Mouse (Mus musculus) heart, embryonic 13.5 days (tissue): ENCODE measurements around the gene Ddr1. TPM values are rescaled to one million over a fixed set of nuclear protein-coding genes. Genes with fewer than 3 reads are reported as not detected.

Experiments
- ATAC-seq: fragments of 200-750 bp; cut with Nextera tagmentation; 2 replicates; pipeline ENCODE4 v1.8.0; 2017; ENCODE audit warnings: moderate TSS enrichment; ENCODE audit not compliant: insufficient number of reproducible peaks, low FRiP score, low TSS enrichment; ENCODE audit errors: extremely low read depth
- H3K27ac ChIP-seq: fragments of 300-500 bp; sonication (generic); replicated peaks from 2 replicates; pipeline ENCODE4 v1.5.1; 2015; ENCODE audit warnings: moderate library complexity, mild to moderate bottlenecking, inconsistent platforms
- H3K27me3 ChIP-seq: fragments of 300-500 bp; sonication (generic); replicated peaks from 2 replicates; pipeline ENCODE4 v1.6.1; 2015; ENCODE audit warnings: mild to moderate bottlenecking, inconsistent platforms
- H3K36me3 ChIP-seq: fragments of 300-500 bp; sonication (generic); 2 replicates; pipeline ENCODE4 v1.6.1; 2015; ENCODE audit warnings: mild to moderate bottlenecking, inconsistent platforms
- H3K4me1 ChIP-seq: fragments of 300-500 bp; sonication (generic); 2 replicates; pipeline ENCODE4 v1.6.1; 2015; ENCODE audit warnings: inconsistent platforms
- H3K4me2 ChIP-seq: fragments of 300-500 bp; sonication (generic); 2 replicates; pipeline ENCODE4 v1.6.1; 2015; ENCODE audit warnings: inconsistent platforms, mild to moderate bottlenecking, moderate library complexity
- H3K4me3 ChIP-seq: fragments of 300-500 bp; sonication (generic); 2 replicates; pipeline ENCODE4 v1.5.1; 2015; ENCODE audit warnings: moderate library complexity, mild to moderate bottlenecking, inconsistent platforms
- H3K9ac ChIP-seq: fragments of 300-500 bp; sonication (generic); 2 replicates; pipeline ENCODE4 v1.6.1; 2015; ENCODE audit warnings: inconsistent platforms, mild to moderate bottlenecking, moderate library complexity
- H3K9me3 ChIP-seq: fragments of 300-500 bp; sonication (generic); 2 replicates; pipeline ENCODE4 v1.6.1; 2016; ENCODE audit warnings: inconsistent platforms
- WGBS: fragments of 180-500 bp; shearing (Covaris S2); methylation state at CpG from one replicate; pipeline ENCODE4 v1.1.7; 2015; ENCODE audit warnings: mixed read lengths; 5-methylcytosine and 5-hydroxymethylcytosine counted together
- polyA plus RNA-seq: library from polyadenylated mRNA; unstranded; fragments of >200 nt; fragmentation: Nextera tagmentation; extraction: Ambion mirVana; gene quantifications from 2 replicates; pipeline ENCODE4 v1.2.1, GENCODE M21; 2015

The Ddr1 gene
- polyA plus RNA-seq, 1 experiment from 2014 or later, result 122 TPM

DNA sequence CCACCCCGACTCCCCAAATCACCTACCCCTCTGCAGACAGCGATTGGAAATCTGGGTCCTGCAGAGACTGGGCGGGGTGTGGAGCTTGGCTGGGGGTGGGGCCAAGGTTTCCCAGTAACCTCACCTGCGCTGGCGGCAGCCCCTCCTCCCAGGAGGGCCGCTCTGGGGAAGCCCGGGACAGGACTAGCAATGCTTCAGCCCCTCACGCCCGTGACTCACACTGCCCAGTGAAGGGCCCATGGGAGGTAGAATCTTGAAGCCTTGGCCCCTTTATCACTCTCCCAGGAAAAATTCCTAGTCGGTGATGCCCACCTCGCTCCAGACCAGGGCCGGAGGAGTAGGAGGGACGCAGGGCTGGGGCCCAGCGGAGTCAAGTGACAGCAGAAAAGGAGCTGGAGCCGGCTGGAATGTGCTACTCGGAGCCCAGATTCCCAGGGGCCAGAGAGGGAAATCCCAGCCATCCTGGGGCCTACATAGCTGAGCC, 2.4 kb downstream of the Ddr1 start:
- H3K36me3 ChIP-seq, result peaks cover 6% of the 10 kb centered on the region
- H3K4me3 ChIP-seq, result peak overlapping the region; percentile 84
- peak; percentile 11; the same call in 1 of the 2 replicates for ATAC-seq
- H3K4me2 ChIP-seq, result peak overlapping the region; percentile 81
- peak overlapping the region; percentile 96 for H3K9ac ChIP-seq
- peaks cover 71% of the 10 kb centered on the region for H3K4me1 ChIP-seq
- H3K9me3 ChIP-seq, result no peaks in the 10 kb centered on the region
- WGBS, result 3% methylated on average over 16 of the region's 16 CpGs
- peaks cover 10% of the 10 kb centered on the region; the same call in 1 of the 2 replicates for H3K27me3 ChIP-seq
- H3K27ac ChIP-seq, result peak overlapping the region; percentile 99

DNA sequence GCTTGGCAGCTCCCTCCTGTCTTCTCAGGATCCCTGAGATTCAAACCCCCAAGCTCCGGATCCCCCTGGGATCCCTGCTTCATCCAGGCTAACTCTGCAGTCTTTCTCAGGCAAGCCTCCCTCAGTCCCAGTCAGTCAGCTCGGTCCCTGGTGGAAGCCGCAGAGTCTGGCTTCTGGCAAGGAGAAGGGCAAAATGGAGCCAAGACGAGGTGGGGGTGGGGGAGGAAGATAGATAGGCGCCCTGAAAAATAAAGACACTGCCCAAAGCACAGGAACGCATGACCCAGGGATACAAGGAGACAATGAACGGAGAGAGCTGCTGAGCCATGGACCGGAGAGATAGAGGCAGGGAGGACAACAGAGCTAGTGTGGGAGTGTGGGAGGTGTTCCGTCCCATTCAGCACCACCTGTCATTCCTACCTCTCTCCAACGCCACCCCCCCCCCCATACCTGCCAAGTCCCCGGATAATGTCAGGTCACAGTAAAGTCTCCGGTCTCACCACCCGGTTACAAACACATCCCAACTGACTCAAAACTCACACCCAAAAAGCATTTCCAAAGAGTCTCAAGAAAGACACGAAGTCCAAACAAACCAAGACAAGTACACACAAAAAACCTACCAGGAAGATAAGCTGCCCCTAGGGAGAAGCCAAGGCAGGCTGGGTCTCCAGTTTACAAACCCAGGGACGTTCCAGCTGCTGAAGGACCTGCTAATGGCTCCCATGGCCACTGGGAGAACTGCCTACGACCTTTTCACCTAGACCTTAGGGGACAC, 3.0 kb downstream of the Ddr1 start:
- H3K36me3 ChIP-seq, result peaks cover 6% of the 10 kb centered on the region
- no peaks in the 10 kb centered on the region for H3K9me3 ChIP-seq
- peaks cover 76% of the 10 kb centered on the region for H3K4me1 ChIP-seq
- peak overlapping the region; percentile 84 for H3K4me3 ChIP-seq
- ATAC-seq, result no peak
- H3K27ac ChIP-seq, result peak overlapping the region; percentile 99
- peaks cover 10% of the 10 kb centered on the region; the same call in 1 of the 2 replicates for H3K27me3 ChIP-seq
- H3K4me2 ChIP-seq, result peak overlapping the region; percentile 81
- WGBS, result under 1% methylated on average over 16 of the region's 16 CpGs
- peak overlapping the region; percentile 96 for H3K9ac ChIP-seq

DNA sequence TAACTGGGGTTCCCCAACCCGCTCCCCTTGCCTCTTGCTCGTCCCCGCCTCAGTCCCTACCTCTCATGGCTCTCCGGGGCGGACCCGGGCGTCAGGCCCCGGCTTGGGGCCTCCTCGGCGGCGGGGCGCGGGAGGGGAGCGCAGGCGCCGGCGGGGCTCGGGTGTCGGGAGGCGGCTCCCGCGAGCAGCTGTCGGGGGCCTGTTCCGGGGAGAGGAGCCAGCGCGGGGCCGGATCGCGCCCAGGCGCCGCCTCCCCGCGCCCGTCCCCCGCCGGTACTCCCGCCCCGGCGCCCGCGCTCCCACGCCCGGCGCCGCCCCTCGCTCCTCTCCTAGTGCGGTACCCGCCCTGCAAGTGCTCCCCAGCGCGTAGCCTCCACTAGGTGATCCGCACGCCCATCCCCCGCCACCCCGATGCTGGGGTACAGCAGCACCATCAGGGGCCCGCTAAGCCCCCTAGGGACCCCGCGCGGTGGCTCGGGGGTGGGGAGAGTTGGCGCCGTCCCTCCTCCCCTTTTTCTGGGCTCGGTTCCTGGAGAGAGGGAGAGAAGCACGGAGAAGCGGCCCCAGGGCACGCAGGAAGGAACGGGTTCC, 4.0 kb downstream of the Ddr1 start:
- peak; percentile 44 for ATAC-seq
- peak overlapping the region; percentile 99 for H3K27ac ChIP-seq
- peak overlapping the region; percentile 81 for H3K4me2 ChIP-seq
- H3K27me3 ChIP-seq, result peaks cover 10% of the 10 kb centered on the region; the same call in 1 of the 2 replicates
- peaks cover 13% of the 10 kb centered on the region for H3K36me3 ChIP-seq
- H3K4me1 ChIP-seq, result peaks cover 68% of the 10 kb centered on the region
- H3K9ac ChIP-seq, result peak overlapping the region; percentile 96
- under 1% methylated on average over 57 of the region's 66 CpGs for WGBS
- H3K9me3 ChIP-seq, result no peaks in the 10 kb centered on the region
- peak overlapping the region; percentile 84 for H3K4me3 ChIP-seq

DNA sequence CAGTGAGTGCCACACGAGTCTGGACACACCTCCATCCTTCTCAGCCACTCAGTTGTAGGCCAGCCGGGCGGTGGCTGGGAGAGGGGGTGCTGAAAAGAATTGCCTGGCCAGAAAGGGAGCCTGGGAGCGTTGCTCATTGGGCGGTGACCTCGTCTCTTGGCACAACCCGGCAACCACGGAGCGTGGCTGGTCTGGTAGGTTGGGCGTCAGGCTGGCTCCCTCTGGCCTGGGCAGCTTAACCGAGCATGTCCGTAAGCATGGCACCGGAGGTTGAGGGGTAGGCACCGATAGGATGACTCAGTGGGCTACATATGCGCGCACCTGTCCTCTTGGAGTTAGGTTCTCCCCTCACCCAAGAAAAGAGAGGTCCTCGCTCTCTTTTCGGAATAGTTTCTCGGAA, 4.5 kb downstream of the Ddr1 start:
- Histone ChIP-seq H3K4me3 (peak overlapping the region; percentile 84), H3K4me1 (peaks cover 62% of the 10 kb centered on the region), H3K27ac (peak overlapping the region; percentile 99), H3K36me3 (peaks cover 19% of the 10 kb centered on the region), H3K27me3 (peaks cover 10% of the 10 kb centered on the region; the same call in 1 of the 2 replicates), H3K9ac (peak overlapping the region; percentile 96), H3K4me2 (peak overlapping the region; percentile 81), H3K9me3 (no peaks in the 10 kb centered on the region)
- no peak; the same call in 1 of the 2 replicates for ATAC-seq
- 2% methylated on average over 19 of the region's 19 CpGs for WGBS

- Histone ChIP-seq H3K9ac (peak overlapping the region; percentile 82), H3K9me3 (no peaks in the 10 kb centered on the region), H3K4me3 (peak overlapping the region; percentile 84), H3K4me2 (peak overlapping the region; percentile 81), H3K27me3 (peaks cover 10% of the 10 kb centered on the region; the same call in 1 of the 2 replicates), H3K4me1 (peaks cover 48% of the 10 kb centered on the region), H3K27ac (peak overlapping the region; percentile 99), H3K36me3 (peaks cover 27% of the 10 kb centered on the region)
- no peak for ATAC-seq
- WGBS, result 16% methylated on average over 5 of the region's 5 CpGs
These were observed 5.9 kb downstream of the Ddr1 start for GRCm38 (mm10) chr17:35698501-35698883.

DNA sequence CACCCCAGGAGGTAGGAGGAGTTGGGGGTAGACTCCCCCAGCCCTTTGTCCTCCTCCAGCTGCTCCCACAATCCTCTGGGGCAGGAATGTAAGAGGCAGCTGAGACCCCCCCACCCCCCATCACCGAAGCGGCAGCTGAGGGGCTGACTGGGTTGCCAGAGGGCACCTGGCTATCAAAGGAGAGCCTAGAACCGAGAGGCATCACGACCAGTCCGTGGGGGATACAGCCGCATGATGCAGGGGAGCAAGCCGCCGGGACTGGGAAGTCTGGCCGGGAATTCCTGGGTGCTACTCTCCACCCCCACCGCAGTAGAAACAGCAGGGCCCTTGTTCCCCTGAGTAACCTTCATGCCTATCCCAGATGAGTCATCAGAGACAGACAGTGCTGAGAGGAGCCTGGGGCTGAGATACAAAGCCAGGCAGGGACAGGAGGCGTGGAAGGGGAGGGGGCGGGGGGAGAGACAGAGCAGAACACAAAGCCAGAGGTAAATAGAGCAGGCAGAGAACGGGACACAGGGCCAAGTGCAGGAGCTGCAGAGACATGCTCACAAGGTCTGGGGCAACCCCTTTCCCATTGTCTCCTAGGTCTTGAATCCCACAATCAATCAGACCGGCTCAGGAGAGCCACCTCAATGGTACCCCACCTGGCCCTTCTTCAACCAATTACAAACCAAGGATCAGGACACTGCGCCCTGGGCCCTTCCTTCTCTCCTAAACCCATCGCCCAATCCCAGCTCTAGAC, 6.5 kb downstream of the Ddr1 start:
- Histone ChIP-seq H3K36me3 (peaks cover 32% of the 10 kb centered on the region), H3K9me3 (no peaks in the 10 kb centered on the region), H3K4me3 (peak overlapping the region; percentile 84), H3K9ac (peak overlapping the region; percentile 82), H3K4me1 (peaks cover 45% of the 10 kb centered on the region), H3K27me3 (peaks cover 10% of the 10 kb centered on the region; the same call in 1 of the 2 replicates), H3K4me2 (peak overlapping the region; percentile 81), H3K27ac (peak overlapping the region; percentile 99)
- peak; percentile 38 for ATAC-seq
- WGBS, result 5% methylated on average over 16 of the region's 16 CpGs

- Histone ChIP-seq H3K27me3 (peaks cover 10% of the 10 kb centered on the region; the same call in 1 of the 2 replicates), H3K4me1 (peaks cover 40% of the 10 kb centered on the region), H3K4me2 (peak overlapping the region; percentile 81), H3K9me3 (no peaks in the 10 kb centered on the region), H3K4me3 (peak overlapping the region; percentile 84), H3K36me3 (peaks cover 38% of the 10 kb centered on the region), H3K27ac (peak overlapping the region; percentile 99), H3K9ac (peak overlapping the region; percentile 82)
- ATAC-seq, result no peak
- 4% methylated on average over 1 of the region's 1 CpGs for WGBS
These were observed 7.0 kb downstream of the Ddr1 start for GRCm38 (mm10) chr17:35697429-35697758.

- H3K36me3 ChIP-seq, result peaks cover 45% of the 10 kb centered on the region
- WGBS, result 46% methylated on average over 6 of the region's 6 CpGs
- H3K9me3 ChIP-seq, result no peaks in the 10 kb centered on the region
- peaks cover 10% of the 10 kb centered on the region; the same call in 1 of the 2 replicates for H3K27me3 ChIP-seq
- peak overlapping the region; percentile 99 for H3K27ac ChIP-seq
- ATAC-seq, result no peak
- peak overlapping the region; percentile 82 for H3K9ac ChIP-seq
- peak overlapping the region; percentile 81 for H3K4me2 ChIP-seq
- peaks cover 37% of the 10 kb centered on the region for H3K4me1 ChIP-seq
- peak overlapping the region; percentile 84 for H3K4me3 ChIP-seq
These were observed 7.7 kb downstream of the Ddr1 start for GRCm38 (mm10) chr17:35696691-35697090.

GRCm38 (mm10) chr17:35695289-35695688, 9.1 kb downstream of the Ddr1 start:
- Histone ChIP-seq H3K27me3 (peaks cover 6% of the 10 kb centered on the region; the same call in 1 of the 2 replicates), H3K27ac (no peak overlapping the region), H3K36me3 (peaks cover 59% of the 10 kb centered on the region), H3K4me1 (peaks cover 37% of the 10 kb centered on the region), H3K4me2 (no peak overlapping the region), H3K4me3 (no peak overlapping the region), H3K9me3 (no peaks in the 10 kb centered on the region), H3K9ac (no peak overlapping the region)
- 87% methylated on average over 2 of the region's 2 CpGs for WGBS
- no peak for ATAC-seq

GRCm38 (mm10) chr17:35693906-35694305, 10.5 kb downstream of the Ddr1 start:
- no peak for ATAC-seq
- Histone ChIP-seq H3K36me3 (peaks cover 66% of the 10 kb centered on the region), H3K27ac (no peak overlapping the region), H3K4me3 (no peak overlapping the region), H3K4me1 (peaks cover 26% of the 10 kb centered on the region), H3K9ac (no peak overlapping the region), H3K4me2 (no peak overlapping the region), H3K9me3 (no peaks in the 10 kb centered on the region), H3K27me3 (no peaks in the 10 kb centered on the region)
- 75% methylated on average over 5 of the region's 5 CpGs for WGBS

DNA sequence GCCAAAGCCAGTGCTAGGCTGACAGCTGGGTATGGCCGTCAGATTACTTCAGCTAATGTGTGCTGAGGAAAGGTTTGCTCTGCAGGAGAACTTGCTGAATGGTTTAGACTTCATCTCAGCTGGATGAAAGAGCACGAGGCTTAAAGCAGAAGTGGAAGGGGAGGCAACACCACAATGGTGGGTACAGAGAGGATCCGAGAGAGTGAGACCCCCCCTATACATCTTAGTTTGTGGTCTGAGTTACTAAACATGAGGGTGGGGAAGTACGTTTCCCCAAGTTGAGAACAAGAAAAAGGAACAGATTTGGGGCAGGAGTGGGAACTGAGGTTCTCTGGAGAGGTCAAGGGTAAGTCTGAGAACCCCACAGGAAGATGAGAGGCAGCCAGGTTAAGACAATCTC, 12.1 kb downstream of the Ddr1 start:
- Histone ChIP-seq H3K27me3 (no peaks in the 10 kb centered on the region), H3K9ac (no peak overlapping the region), H3K4me3 (no peak overlapping the region), H3K4me1 (peaks cover 11% of the 10 kb centered on the region), H3K36me3 (peaks cover 82% of the 10 kb centered on the region), H3K4me2 (no peak overlapping the region), H3K27ac (no peak overlapping the region), H3K9me3 (no peaks in the 10 kb centered on the region)
- WGBS, result 72% methylated on average over 4 of the region's 4 CpGs
- no peak for ATAC-seq
